Mouse (Mus musculus) brown adipose tissue, adult 24 weeks (tissue): ENCODE measurements around the gene Gm10392. TPM values are rescaled to one million over a fixed set of nuclear protein-coding genes. Genes with fewer than 3 reads are reported as not detected.
A peak's percentile ranks its signal among the peaks of the same experiment; 100 is the strongest.
"Not testable (repeated sequence)": the region's sequence is repeated elsewhere in the genome, so short reads cannot be mapped to it uniquely, and the experiment has no call there.

Experiments
- H3K27ac ChIP-seq: fragments of 200-500 bp; replicated peaks from 2 replicates; pipeline ENCODE4 v1.5.1; 2012; ENCODE audit warnings: low read depth, mild to moderate bottlenecking, low read length
- H3K4me1 ChIP-seq: fragments of 200-500 bp; 2 replicates; pipeline ENCODE4 v1.6.1; 2012; ENCODE audit warnings: low read length, mixed read lengths; ENCODE audit not compliant: control insufficient read depth, insufficient read depth, insufficient read length
- H3K4me3 ChIP-seq: fragments of 200-500 bp; 2 replicates; pipeline ENCODE4 v1.5.1; 2012; ENCODE audit warnings: low read depth, mild to moderate bottlenecking, low read length, moderate library complexity; ENCODE audit not compliant: insufficient read depth
- polyA plus RNA-seq: library from polyadenylated mRNA; stranded (reverse); fragments of >200 nt; gene quantifications from 2 replicates; pipeline ENCODE4 v1.2.4, GENCODE M21; 2012; ENCODE audit not compliant: missing spikeins, insufficient read depth, insufficient read length

Gm10392 gene
- polyA plus RNA-seq: not detected in 2 replicates

GRCm38 (mm10) chr11:77519043-77519442 is at the start of gene Gm10392:
Gm10392 (minus strand) TSS chr11:77519198.
- H3K27ac ChIP-seq: no peak within 1 kb of the TSS
- H3K4me3 ChIP-seq: no peak within 1 kb of the TSS
- peaks cover 9% of the 10 kb centered on the region for H3K4me1 ChIP-seq

DNA sequence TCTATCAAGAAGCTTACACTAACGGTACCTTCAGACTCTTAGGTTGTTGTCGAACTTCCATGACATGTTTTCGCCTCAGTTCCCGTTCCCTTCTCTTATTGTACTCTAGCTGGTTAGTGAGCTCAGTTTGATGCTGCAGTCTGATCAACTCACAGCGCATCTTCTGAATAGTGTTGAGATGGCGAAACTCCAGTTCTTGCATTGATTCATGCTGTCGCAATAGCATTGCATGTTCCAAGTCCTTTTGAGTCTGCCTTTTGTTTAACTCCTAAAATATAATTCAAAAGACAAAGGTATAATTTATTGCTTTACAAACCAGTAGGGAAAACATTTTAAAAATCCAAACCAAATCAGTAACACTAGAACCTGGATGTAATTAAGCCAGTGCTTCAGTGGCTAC is 26.3 kb upstream of the Gm10392 start:
- no peak overlapping the region for H3K4me3 ChIP-seq
- no peak overlapping the region for H3K27ac ChIP-seq
- H3K4me1 ChIP-seq: no peaks in the 10 kb centered on the region

GRCm38 (mm10) chr11:77532202-77532846 is 13.3 kb upstream of the Gm10392 start:
- no peak overlapping the region for H3K4me3 ChIP-seq
- no peak overlapping the region for H3K27ac ChIP-seq
- no peaks in the 10 kb centered on the region for H3K4me1 ChIP-seq

DNA sequence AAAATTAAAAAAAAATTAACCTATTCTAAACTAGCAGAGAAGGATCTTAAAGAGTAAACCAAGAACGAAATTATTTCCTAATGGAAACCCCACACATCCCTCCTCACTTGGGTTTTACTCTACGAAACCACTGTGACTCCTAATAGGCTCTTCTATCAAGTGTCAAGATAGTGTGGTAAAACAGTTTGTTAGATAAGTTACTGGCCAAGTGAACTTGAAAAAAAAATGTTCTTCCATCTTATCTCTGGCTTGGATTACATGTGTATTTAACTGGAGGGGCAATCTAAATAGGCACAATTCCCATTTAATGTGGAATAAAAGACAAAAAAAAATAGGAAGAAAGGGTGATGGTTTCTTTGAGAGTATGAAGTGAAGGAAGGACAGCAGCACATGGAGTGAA is 11.9 kb upstream of the Gm10392 start:
- H3K4me1 ChIP-seq: no peaks in the 10 kb centered on the region
- H3K4me3 ChIP-seq: no peak overlapping the region

GRCm38 (mm10) chr11:77529644-77530043 is 10.6 kb upstream of the Gm10392 start:
- Histone ChIP-seq H3K27ac (no peak overlapping the region), H3K4me1 (no peaks in the 10 kb centered on the region), H3K4me3 (no peak overlapping the region)

More for the DNA sequence above, 11.9 kb upstream of the Gm10392 start:
- no peak overlapping the region for H3K27ac ChIP-seq

DNA sequence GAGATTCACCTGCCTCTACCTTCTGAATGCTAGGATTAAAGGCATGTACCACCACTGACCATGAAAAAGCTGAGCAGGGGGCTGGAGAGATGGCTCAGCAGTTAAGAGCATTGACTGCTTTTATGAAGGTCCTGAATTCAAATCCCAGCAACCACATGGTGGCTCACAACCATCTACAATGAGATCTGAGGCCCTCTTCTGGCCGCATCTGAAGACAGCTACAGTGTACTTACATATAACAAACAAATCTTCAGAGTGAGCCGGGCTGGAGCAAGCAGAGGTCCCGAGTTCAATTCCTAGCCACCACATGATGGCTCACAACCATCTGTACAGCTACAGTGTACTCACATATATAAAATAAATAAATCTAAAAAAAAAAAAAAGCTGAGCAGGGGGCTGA is 9.4 kb upstream of the Gm10392 start:
- not testable (repeated sequence) for H3K4me1 ChIP-seq, H3K4me3 ChIP-seq, H3K27ac ChIP-seq

GRCm38 (mm10) chr11:77525804-77526486 is 6.9 kb upstream of the Gm10392 start:
- H3K4me1 ChIP-seq: no peaks in the 10 kb centered on the region
- no peak overlapping the region for H3K27ac ChIP-seq
- no peak overlapping the region for H3K4me3 ChIP-seq

DNA sequence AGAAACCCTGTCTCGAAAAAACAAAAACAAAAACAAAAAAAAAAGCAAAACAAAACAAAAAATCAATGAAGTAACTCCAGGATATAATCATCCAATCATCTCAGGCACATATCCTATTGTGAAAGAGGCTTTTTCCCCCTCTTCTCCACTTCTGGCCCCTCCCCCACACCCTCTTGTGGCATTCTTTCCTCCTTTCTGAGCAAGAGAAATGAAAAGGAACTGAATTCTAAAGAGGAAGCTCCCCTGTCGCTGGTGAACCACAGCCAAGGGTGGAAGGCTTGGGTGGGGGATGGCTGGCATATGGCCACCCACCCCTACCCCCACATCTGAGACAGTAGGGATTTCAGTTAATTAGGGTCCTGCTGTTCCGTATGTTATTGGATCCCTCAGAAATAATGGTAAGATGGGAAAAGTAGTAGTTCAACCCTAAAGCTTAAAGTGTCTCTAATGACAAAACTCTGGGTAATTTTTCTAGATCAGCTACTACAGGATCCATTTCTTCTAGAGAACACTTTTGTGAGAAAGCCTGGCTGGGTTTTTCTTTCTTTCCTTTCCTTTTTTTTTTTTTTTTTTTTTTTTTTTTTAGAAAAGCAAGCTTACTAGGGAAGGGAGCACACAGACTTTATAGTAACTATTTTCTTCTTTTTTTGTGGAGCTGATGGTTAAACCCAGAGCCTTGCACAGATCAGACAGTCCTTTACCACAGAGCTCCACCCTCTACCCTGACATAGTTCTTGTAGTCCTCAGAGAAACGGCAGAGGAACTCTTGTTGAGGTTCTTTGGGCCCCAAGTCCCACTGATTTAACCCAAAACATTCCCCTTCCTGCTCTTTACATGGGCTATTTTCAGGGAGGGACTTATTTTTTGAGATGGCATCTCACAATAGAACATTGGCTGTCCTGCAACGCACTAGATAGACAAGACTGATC is 1.9 kb upstream of the Gm10392 start:
- peaks cover 5% of the 10 kb centered on the region; the same call in 1 of the 2 replicates for H3K4me1 ChIP-seq
- no peak overlapping the region for H3K27ac ChIP-seq
- no peak overlapping the region for H3K4me3 ChIP-seq

- no peak overlapping the region for H3K27ac ChIP-seq
- no peak overlapping the region for H3K4me3 ChIP-seq
- peaks cover 9% of the 10 kb centered on the region for H3K4me1 ChIP-seq
Measured at GRCm38 (mm10) chr11:77518051-77518798, 773 bp downstream of the Gm10392 start.

DNA sequence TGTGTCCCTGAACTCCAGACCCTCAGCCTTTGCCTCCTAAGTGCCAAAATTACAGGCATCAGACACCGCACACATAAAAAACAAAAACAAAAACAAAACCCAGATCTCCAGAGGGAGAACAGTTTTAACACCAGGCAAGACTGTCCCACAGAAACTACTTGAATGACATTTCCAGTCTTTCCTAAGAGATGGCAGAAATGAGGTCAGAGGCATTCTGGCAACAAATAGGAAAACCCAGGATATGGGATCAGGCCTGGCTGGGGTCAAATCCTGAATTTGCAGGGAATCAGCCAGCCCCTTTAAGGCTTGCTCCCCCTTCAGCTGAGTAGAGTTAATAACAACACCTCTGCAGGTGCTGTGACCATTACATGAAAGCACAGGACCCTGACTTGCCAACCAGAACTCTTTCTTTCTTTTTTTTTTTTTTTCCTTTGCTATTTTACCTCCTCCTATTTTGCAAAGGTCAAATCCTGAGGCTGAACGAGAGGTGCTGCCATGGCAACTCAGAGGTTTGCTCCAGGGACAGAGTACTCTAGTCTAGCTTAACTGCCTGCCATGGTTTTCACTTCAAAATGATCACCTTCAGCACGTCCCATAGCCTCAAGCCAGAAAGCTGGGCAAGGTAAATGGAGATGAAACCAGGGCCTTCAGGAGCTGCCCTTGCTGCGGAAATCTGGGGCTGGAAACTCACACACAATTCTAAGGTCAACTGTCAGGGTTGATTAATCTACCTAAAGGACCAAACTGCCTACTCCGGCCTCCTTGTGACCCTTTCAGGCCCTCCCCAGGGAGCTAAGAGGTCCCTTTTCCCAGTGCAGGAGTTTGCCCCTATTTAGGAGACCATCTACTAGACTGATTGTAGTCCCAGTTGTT is 2.2 kb downstream of the Gm10392 start:
- Histone ChIP-seq H3K4me1 (peaks cover 15% of the 10 kb centered on the region), H3K27ac (peak overlapping the region; percentile 36; the same call in 1 of the 2 replicates), H3K4me3 (peak overlapping the region; percentile 82)

- Histone ChIP-seq H3K4me1 (peaks cover 15% of the 10 kb centered on the region), H3K27ac (peak within 1 kb of the TSS; percentile 36; the same call in 1 of the 2 replicates), H3K4me3 (peak within 1 kb of the TSS; percentile 82)
Measured at GRCm38 (mm10) chr11:77515637-77516552, 3.1 kb downstream of the Gm10392 start, which contains the start of gene Trp53i13. Trp53i13 (minus strand) TSS chr11:77515980.

DNA sequence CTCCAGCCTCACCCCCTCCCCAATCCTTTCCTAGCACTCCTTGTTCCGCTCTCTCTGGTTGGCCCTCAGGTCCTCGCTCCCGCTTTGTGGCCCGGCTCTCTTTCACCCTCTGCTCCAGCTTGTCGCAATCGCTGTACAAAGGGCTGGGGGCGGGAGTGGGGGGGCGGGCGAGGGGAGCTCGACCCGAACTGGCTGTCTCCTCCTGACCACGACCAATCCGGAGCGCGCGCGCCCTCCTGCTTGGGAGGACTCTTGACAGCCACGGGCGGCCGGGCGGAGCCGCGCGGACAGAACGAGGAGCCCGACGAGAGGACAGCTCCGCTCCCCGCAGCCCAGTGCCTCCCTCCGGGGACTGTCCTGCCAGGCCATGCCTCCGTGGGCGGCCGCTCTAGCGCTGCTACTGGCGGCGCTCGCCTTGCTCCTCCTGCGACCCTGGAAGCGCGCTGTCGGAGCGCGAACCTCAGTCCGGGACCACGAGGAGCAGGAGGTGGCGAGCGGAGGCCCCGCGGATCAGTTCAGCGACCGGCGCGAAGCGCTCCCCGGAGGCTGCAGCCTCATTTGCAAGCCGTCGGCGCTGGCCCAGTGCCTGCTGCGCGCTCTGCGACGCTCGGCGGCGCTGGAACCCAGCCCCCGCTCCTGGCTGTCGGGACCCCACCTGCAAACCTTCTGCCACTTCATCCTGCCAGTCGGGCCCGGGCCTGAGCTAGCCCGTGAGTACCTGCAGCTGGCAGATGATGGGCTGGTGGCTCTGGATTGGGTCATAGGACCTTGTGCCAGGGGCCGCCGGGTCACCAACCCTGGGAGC is 4.0 kb downstream of the Gm10392 start, which contains the start of gene Abhd15:
Gene Abhd15 (plus strand): TSS at position 290 of the 805 bp plus-strand sequence.
- H3K27ac ChIP-seq: peak within 1 kb of the TSS; percentile 76
- H3K4me3 ChIP-seq: peak within 1 kb of the TSS; percentile 82
- peaks cover 15% of the 10 kb centered on the region for H3K4me1 ChIP-seq
